Mouse (Mus musculus) Muller cell, postnatal 12 days (primary cell): ENCODE measurements around the gene Cacng2.

Experiments
- DNase-seq: peaks from one replicate; pipeline ENCODE4 v3.0.0-alpha.2; 2015; ENCODE audit errors: inconsistent ontology term

The Cacng2 gene

DNA sequence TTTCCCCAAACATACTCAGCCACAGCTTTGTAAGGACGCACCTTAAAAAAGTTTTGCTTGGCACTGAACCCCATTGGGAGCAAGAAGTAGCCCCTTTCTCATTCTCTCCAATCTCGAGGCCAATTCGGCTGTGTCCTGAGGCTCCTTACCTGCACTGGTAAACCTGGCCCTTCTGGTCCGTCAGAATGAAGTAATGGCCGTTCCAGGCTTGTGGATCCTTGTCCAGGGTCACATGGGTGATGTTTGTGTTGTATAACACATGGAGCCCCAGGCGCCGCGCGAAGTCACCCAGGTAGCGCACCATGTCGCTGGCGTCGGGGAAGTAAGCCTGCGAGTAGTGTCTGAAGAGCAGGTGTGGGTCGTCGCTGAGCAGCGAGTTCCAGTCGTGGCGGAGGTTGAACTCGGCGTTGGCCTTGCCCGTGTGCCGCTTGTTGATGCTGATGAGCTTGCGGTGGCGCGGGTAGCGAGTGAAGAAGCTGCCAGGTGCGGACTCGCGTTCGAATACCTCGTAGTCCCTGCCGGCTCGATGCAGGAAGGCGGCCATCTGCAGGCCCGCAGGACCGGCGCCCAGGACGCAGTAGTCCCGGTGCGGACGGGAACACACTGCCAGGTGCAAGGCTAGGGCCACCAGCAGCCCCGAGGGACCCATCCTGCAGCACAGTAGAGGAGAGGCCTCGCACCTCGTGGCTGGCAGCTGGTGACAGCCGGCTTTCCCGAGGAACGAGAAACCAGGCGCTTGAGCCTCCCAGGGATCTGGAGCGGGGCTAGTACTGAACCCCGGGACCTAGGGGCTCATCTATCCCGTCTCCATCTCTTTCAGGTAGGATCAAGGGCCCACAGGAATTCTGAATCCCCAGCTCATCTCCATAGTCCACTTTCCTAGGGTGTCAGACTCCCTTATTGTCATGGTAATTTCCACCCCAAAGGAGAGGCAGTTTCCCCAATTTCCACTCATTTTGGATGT, 164.1 kb downstream of the Cacng2 start:
- DNase-seq = peak; percentile 8

- no peak for DNase-seq
Measured at GRCm38 (mm10) chr15:77954362-77954761, 165.5 kb downstream of the Cacng2 start.

- no peak for DNase-seq
Measured at GRCm38 (mm10) chr15:77952921-77953320, 166.9 kb downstream of the Cacng2 start.

GRCm38 (mm10) chr15:77949061-77949460, 170.8 kb downstream of the Cacng2 start:
- DNase-seq = no peak

GRCm38 (mm10) chr15:77945711-77946110, 174.1 kb downstream of the Cacng2 start:
- peak; percentile 84 for DNase-seq
